Mouse (Mus musculus): ENCODE results near the gene Gstt2. TPM values are rescaled to one million over a fixed set of nuclear protein-coding genes. Genes with fewer than 3 reads are reported as not detected.
"Not testable (repeated sequence)": the region's sequence is repeated elsewhere in the genome, so short reads cannot be mapped to it uniquely, and the experiment has no call there.

The Gstt2 gene
- polyA plus RNA-seq, 1 experiment from 2014 or later = 8.3 TPM

- H3K4me3 ChIP-seq (replicated peaks; ENCODE audit: low read length) = peak overlapping the region; percentile 28
- peak overlapping the region; percentile 57 for H3K9ac ChIP-seq
- H3K4me1 ChIP-seq (replicated peaks; ENCODE audit: control insufficient read depth, insufficient read depth, low read length) = peaks cover 15% of the 10 kb centered on the region
- peak overlapping the region; percentile 92 for H3K27ac ChIP-seq
- WGBS = 10% methylated on average over 10 of the region's 10 CpGs
- no peak for ATAC-seq (ENCODE audit: low FRiP score)
- peak overlapping the region; percentile 61 for H3K4me2 ChIP-seq (replicated peaks)
- H3K27me3 ChIP-seq (ENCODE audit: control insufficient read depth, insufficient read depth, low read length) = no peaks in the 10 kb centered on the region
- peak; percentile 43 for DNase-seq (ENCODE audit: low spot score)
- H3K36me3 ChIP-seq (replicated peaks; ENCODE audit: control insufficient read depth, insufficient read depth) = no peaks in the 10 kb centered on the region
- no peaks in the 10 kb centered on the region for H3K9me3 ChIP-seq (ENCODE audit: control insufficient read depth, low read length)
Observed at GRCm38 (mm10) chr10:75873543-75874170, 36.4 kb upstream of the Gstt2 start.

GRCm38 (mm10) chr10:75872915-75873542 is 35.8 kb upstream of the Gstt2 start:
- under 1% methylated on average over 11 of the region's 11 CpGs for WGBS
- no peaks in the 10 kb centered on the region for H3K36me3 ChIP-seq (replicated peaks; ENCODE audit: control insufficient read depth, insufficient read depth)
- H3K4me1 ChIP-seq (replicated peaks; ENCODE audit: control insufficient read depth, insufficient read depth, low read length) = peaks cover 15% of the 10 kb centered on the region
- ATAC-seq (ENCODE audit: low FRiP score) (peak; percentile 98), DNase-seq (ENCODE audit: low spot score) (peak; percentile 88)
- no peaks in the 10 kb centered on the region for H3K27me3 ChIP-seq (ENCODE audit: control insufficient read depth, insufficient read depth, low read length)
- peak overlapping the region; percentile 57 for H3K9ac ChIP-seq
- H3K9me3 ChIP-seq (ENCODE audit: control insufficient read depth, low read length) = no peaks in the 10 kb centered on the region
- peak overlapping the region; percentile 28 for H3K4me3 ChIP-seq (replicated peaks; ENCODE audit: low read length)
- peak overlapping the region; percentile 92 for H3K27ac ChIP-seq
- peak overlapping the region; percentile 61 for H3K4me2 ChIP-seq (replicated peaks)

GRCm38 (mm10) chr10:75872025-75872914 is 35.0 kb upstream of the Gstt2 start:
- 35% methylated on average over 10 of the region's 10 CpGs for WGBS
- H3K9me3 ChIP-seq (ENCODE audit: control insufficient read depth, low read length) = no peaks in the 10 kb centered on the region
- H3K4me2 ChIP-seq (replicated peaks) = peak overlapping the region; percentile 61
- H3K36me3 ChIP-seq (replicated peaks; ENCODE audit: control insufficient read depth, insufficient read depth) = no peaks in the 10 kb centered on the region
- no peak for DNase-seq (ENCODE audit: low spot score)
- H3K4me3 ChIP-seq (replicated peaks; ENCODE audit: low read length) = peak overlapping the region; percentile 28
- H3K9ac ChIP-seq = peak overlapping the region; percentile 57
- H3K27ac ChIP-seq = peak overlapping the region; percentile 92
- ATAC-seq (ENCODE audit: low FRiP score) = no peak
- peaks cover 15% of the 10 kb centered on the region for H3K4me1 ChIP-seq (replicated peaks; ENCODE audit: control insufficient read depth, insufficient read depth, low read length)
- H3K27me3 ChIP-seq (ENCODE audit: control insufficient read depth, insufficient read depth, low read length) = no peaks in the 10 kb centered on the region

- H3K27ac ChIP-seq = no peak overlapping the region
- no peaks in the 10 kb centered on the region for H3K27me3 ChIP-seq (ENCODE audit: control insufficient read depth, insufficient read depth, low read length)
Observed at GRCm38 (mm10) chr10:75861587-75861986, 24.4 kb upstream of the Gstt2 start.

GRCm38 (mm10) chr10:75860746-75861145 is 23.5 kb upstream of the Gstt2 start:
- Histone ChIP-seq H3K27me3 (ENCODE audit: control insufficient read depth, insufficient read depth, low read length) (no peaks in the 10 kb centered on the region), H3K27ac (peak overlapping the region; percentile 97), H3K4me2 (replicated peaks) (peak overlapping the region; percentile 68), H3K4me3 (replicated peaks; ENCODE audit: low read length) (peak overlapping the region; percentile 70; the same call in 1 of the 2 replicates), H3K9ac (peak overlapping the region; percentile 90; the same call in 1 of the 2 replicates), H3K4me1 (replicated peaks; ENCODE audit: control insufficient read depth, insufficient read depth, low read length) (peaks cover 21% of the 10 kb centered on the region), H3K36me3 (replicated peaks; ENCODE audit: control insufficient read depth, insufficient read depth) (peaks cover 16% of the 10 kb centered on the region), H3K9me3 (ENCODE audit: control insufficient read depth, low read length) (no peaks in the 10 kb centered on the region)
- ATAC-seq (ENCODE audit: low FRiP score) = no peak
- peak; percentile 33 for DNase-seq (ENCODE audit: low spot score)
- 26% methylated on average over 7 of the region's 7 CpGs for WGBS

More at GRCm38 (mm10) chr10:75861587-75861986, 24.4 kb upstream of the Gstt2 start:
- DNase-seq (ENCODE audit: low spot score) (no peak), ATAC-seq (ENCODE audit: low FRiP score) (no peak)
- H3K4me3 ChIP-seq (replicated peaks; ENCODE audit: low read length) = no peak overlapping the region
- no peaks in the 10 kb centered on the region for H3K9me3 ChIP-seq (ENCODE audit: control insufficient read depth, low read length)
- WGBS = 61% methylated on average over 5 of the region's 5 CpGs
- no peak overlapping the region for H3K9ac ChIP-seq
- no peak overlapping the region for H3K4me2 ChIP-seq (replicated peaks)
- H3K4me1 ChIP-seq (replicated peaks; ENCODE audit: control insufficient read depth, insufficient read depth, low read length) = peaks cover 21% of the 10 kb centered on the region
- H3K36me3 ChIP-seq (replicated peaks; ENCODE audit: control insufficient read depth, insufficient read depth) = peaks cover 16% of the 10 kb centered on the region

GRCm38 (mm10) chr10:75859786-75860470 is 22.7 kb upstream of the Gstt2 start, which contains the start of gene Mif:
TSS of gene Mif (minus strand) at chr10:75860240.
- 2% methylated on average over 35 of the region's 46 CpGs for WGBS
- H3K27me3 ChIP-seq (ENCODE audit: control insufficient read depth, insufficient read depth, low read length); H3K9me3 ChIP-seq (ENCODE audit: control insufficient read depth, low read length): not testable (repeated sequence)
- peak within 1 kb of the TSS; percentile 90 for H3K9ac ChIP-seq
- peaks cover 21% of the 10 kb centered on the region for H3K4me1 ChIP-seq (replicated peaks; ENCODE audit: control insufficient read depth, insufficient read depth, low read length)
- DNase-seq (ENCODE audit: low spot score) (peak; percentile 96), ATAC-seq (ENCODE audit: low FRiP score) (peak; percentile 96)
- H3K36me3 ChIP-seq (replicated peaks; ENCODE audit: control insufficient read depth, insufficient read depth) = peaks cover 16% of the 10 kb centered on the region
- peak within 1 kb of the TSS; percentile 68 for H3K4me2 ChIP-seq (replicated peaks)
- H3K4me3 ChIP-seq (replicated peaks; ENCODE audit: low read length) = peak within 1 kb of the TSS; percentile 70
- peak within 1 kb of the TSS; percentile 97 for H3K27ac ChIP-seq

GRCm38 (mm10) chr10:75859107-75859746 is 22.0 kb upstream of the Gstt2 start:
- Histone ChIP-seq H3K27ac (peak overlapping the region; percentile 97), H3K4me2 (replicated peaks) (peak overlapping the region; percentile 68), H3K4me3 (replicated peaks; ENCODE audit: low read length) (peak overlapping the region; percentile 70), H3K36me3 (replicated peaks; ENCODE audit: control insufficient read depth, insufficient read depth) (peaks cover 16% of the 10 kb centered on the region), H3K9me3 (ENCODE audit: control insufficient read depth, low read length) (no peaks in the 10 kb centered on the region), H3K9ac (peak overlapping the region; percentile 90), H3K27me3 (ENCODE audit: control insufficient read depth, insufficient read depth, low read length) (no peaks in the 10 kb centered on the region), H3K4me1 (replicated peaks; ENCODE audit: control insufficient read depth, insufficient read depth, low read length) (peaks cover 21% of the 10 kb centered on the region)
- 3% methylated on average over 26 of the region's 27 CpGs for WGBS
- DNase-seq (ENCODE audit: low spot score) = peak; percentile 58
- ATAC-seq (ENCODE audit: low FRiP score) = peak; percentile 82

GRCm38 (mm10) chr10:75857598-75857997 is 20.4 kb upstream of the Gstt2 start:
- no peaks in the 10 kb centered on the region for H3K9me3 ChIP-seq (ENCODE audit: control insufficient read depth, low read length)
- H3K4me3 ChIP-seq (replicated peaks; ENCODE audit: low read length) = no peak overlapping the region
- peaks cover 21% of the 10 kb centered on the region for H3K4me1 ChIP-seq (replicated peaks; ENCODE audit: control insufficient read depth, insufficient read depth, low read length)
- no peak overlapping the region for H3K9ac ChIP-seq
- H3K36me3 ChIP-seq (replicated peaks; ENCODE audit: control insufficient read depth, insufficient read depth) = peaks cover 16% of the 10 kb centered on the region
- no peaks in the 10 kb centered on the region for H3K27me3 ChIP-seq (ENCODE audit: control insufficient read depth, insufficient read depth, low read length)
- WGBS = 97% methylated on average over 4 of the region's 4 CpGs
- H3K4me2 ChIP-seq (replicated peaks) = no peak overlapping the region
- DNase-seq (ENCODE audit: low spot score) (no peak), ATAC-seq (ENCODE audit: low FRiP score) (no peak)
- H3K27ac ChIP-seq = no peak overlapping the region
